Mouse (Mus musculus) C2C12 (cell line): ENCODE measurements around the gene Lrrc55.

ENCODE experiments used
- CEBPB ChIP-seq: IDR thresholded peaks from one replicate; pipeline ENCODE4 v1.6.1; 2011; ENCODE audit warnings: low read depth, mild to moderate bottlenecking, control low read depth, moderate library complexity
- CTCF ChIP-seq: IDR thresholded peaks from one replicate; pipeline ENCODE4 v1.5.1; 2011; ENCODE audit not compliant: control insufficient read depth, insufficient read depth, insufficient read length
- MAX ChIP-seq: IDR thresholded peaks from one replicate; pipeline ENCODE4 v1.6.1; 2011; ENCODE audit warnings: mild to moderate bottlenecking, control low read depth
- USF1 ChIP-seq: IDR thresholded peaks from one replicate; pipeline ENCODE4 v1.6.1; 2011; ENCODE audit warnings: low read depth, mild to moderate bottlenecking, control low read depth, moderate library complexity

DNA sequence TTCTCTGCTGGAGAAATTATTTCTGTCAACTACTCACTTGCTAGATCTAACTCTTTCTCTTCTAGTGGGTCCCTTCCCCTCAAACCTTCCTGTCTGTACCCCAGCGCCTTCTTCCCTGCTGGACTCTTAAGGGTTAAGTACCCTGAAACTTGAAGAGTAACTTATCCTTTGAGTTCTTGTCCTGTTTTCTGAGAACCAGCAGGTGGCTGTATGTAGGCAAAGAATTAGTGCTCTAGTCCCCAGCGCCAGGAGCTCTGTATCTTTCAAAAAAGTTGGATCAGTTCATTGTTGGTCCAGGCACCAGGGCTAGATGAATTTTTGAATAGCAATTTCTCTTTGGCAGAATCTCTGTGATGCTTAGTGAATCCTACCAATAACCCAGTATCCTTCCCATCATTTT lies 58.9 kb downstream of the Lrrc55 start:
- TF ChIP-seq CTCF: no peak
- TF ChIP-seq MAX: no peak
- TF ChIP-seq USF1: no peak
- no peak for TF ChIP-seq CEBPB
